Mouse (Mus musculus) left cerebral cortex, adult 18-20 months (tissue): ENCODE data around the gene Smpd4. TPM values are rescaled to one million over a fixed set of nuclear protein-coding genes. Genes with fewer than 3 reads are reported as not detected.

ENCODE experiments used
- total RNA-seq, 2 experiments: library from RNA; stranded (reverse); gene quantifications; 2 replicates each; pipeline ENCODE4 v1.2.3; 2021

Smpd4 gene
- total RNA-seq, 2 experiments from 2014 or later = 68.2 to 72.7 TPM

Other genes with a start within 250 kb of the Smpd4 start
- 10 to 100 TPM; 22.0 to 23.5 TPM for gene Snap29, start 213.4 kb upstream of the Smpd4 start, total RNA-seq
- 100 to 1,000 TPM; 350 to 352 TPM for gene Pi4ka, start 213.0 kb upstream of the Smpd4 start, total RNA-seq
- gene Crkl, start 167.4 kb upstream of the Smpd4 start, total RNA-seq = 10 to 100 TPM; 37.0 to 39.8 TPM
- gene Aifm3, start 129.7 kb upstream of the Smpd4 start, total RNA-seq = 100 to 1,000 TPM; 129 to 153 TPM
- gene Lztr1, start 110.7 kb upstream of the Smpd4 start, total RNA-seq = 100 to 1,000 TPM; 161 to 171 TPM
- gene Thap7, start 88.2 kb upstream of the Smpd4 start, total RNA-seq = 10 to 100 TPM; 40.0 to 45.4 TPM
- 1 to 10 TPM in 1 of 2 experiments, under 1 TPM in 1; 0.33 to 1.1 TPM for gene Lrrc74b, start 58.1 kb upstream of the Smpd4 start, total RNA-seq
- 1 to 10 TPM; 1.2 to 1.3 TPM for gene P2rx6, start 57.5 kb upstream of the Smpd4 start, total RNA-seq
- 10 to 100 TPM; 75.5 to 82.0 TPM for gene Slc7a4, start 36.1 kb upstream of the Smpd4 start, total RNA-seq
- 10 to 100 TPM; 24.0 to 32.4 TPM for gene Ccdc74a, start 27.1 kb downstream of the Smpd4 start, total RNA-seq
- 10 to 100 TPM; 68.3 to 71.6 TPM for gene Med15, start 113.5 kb downstream of the Smpd4 start, total RNA-seq
- gene Klhl22, start 140.3 kb downstream of the Smpd4 start, total RNA-seq = 100 to 1,000 TPM in 1 of 2 experiments, 10 to 100 TPM in 1; 96.9 to 103 TPM
- 1 to 10 TPM; 3.5 to 3.6 TPM for gene Scarf2, start 177.9 kb downstream of the Smpd4 start, total RNA-seq
- gene B830017H08Rik, start 213.8 kb downstream of the Smpd4 start, total RNA-seq = 1 to 10 TPM; 2.9 to 3.6 TPM
- gene Car15, start 219.0 kb downstream of the Smpd4 start, total RNA-seq = 1 to 10 TPM; 8.9 to 9.1 TPM